Mouse (Mus musculus) embryonic facial prominence, embryonic 11.5 days (tissue): ENCODE measurements around the gene Cirbp. TPM values are rescaled to one million over a fixed set of nuclear protein-coding genes. Genes with fewer than 3 reads are reported as not detected.

Experiments used
- ATAC-seq: fragments of 200-750 bp; cut with Nextera tagmentation; replicated peaks from 2 replicates; pipeline ENCODE4 v1.8.0; 2017; ENCODE audit warnings: low read depth; ENCODE audit not compliant: insufficient number of reproducible peaks, low FRiP score, low TSS enrichment
- DNase-seq: peaks from one replicate; pipeline ENCODE4 v3.0.0-alpha.2; 2015; ENCODE audit warnings: low spot score
- H3K27ac ChIP-seq: fragments of 300-500 bp; sonication (generic); replicated peaks from 2 replicates; pipeline ENCODE4 v1.5.1; 2014; ENCODE audit warnings: mild to moderate bottlenecking, low read depth, low read length, control low read depth
- H3K27me3 ChIP-seq: fragments of 300-500 bp; sonication (generic); 2 replicates; pipeline ENCODE4 v1.6.1; 2014; ENCODE audit warnings: mild to moderate bottlenecking, low read length, moderate library complexity, mixed read lengths; ENCODE audit not compliant: control insufficient read depth, insufficient read depth
- H3K36me3 ChIP-seq: fragments of 300-500 bp; sonication (generic); replicated peaks from 2 replicates; pipeline ENCODE4 v1.6.1; 2014; ENCODE audit warnings: low read depth, mild to moderate bottlenecking, low read length, moderate library complexity, mixed read lengths; ENCODE audit not compliant: control insufficient read depth, insufficient read depth
- H3K4me1 ChIP-seq: fragments of 300-500 bp; sonication (generic); 2 replicates; pipeline ENCODE4 v1.6.1; 2014; ENCODE audit warnings: low read length, mixed read lengths; ENCODE audit not compliant: control insufficient read depth, insufficient read depth
- H3K4me2 ChIP-seq: fragments of 300-500 bp; sonication (generic); 2 replicates; pipeline ENCODE4 v1.6.1; 2014; ENCODE audit warnings: low read depth, mild to moderate bottlenecking, control low read depth, low read length, moderate library complexity
- H3K4me3 ChIP-seq: fragments of 300-500 bp; sonication (generic); 2 replicates; pipeline ENCODE4 v1.5.1; 2014; ENCODE audit warnings: low read depth, low read length, control low read depth
- H3K9ac ChIP-seq: fragments of 300-500 bp; sonication (generic); replicated peaks from 2 replicates; pipeline ENCODE4 v1.6.1; 2014; ENCODE audit warnings: mild to moderate bottlenecking, control low read depth, low read length
- H3K9me3 ChIP-seq: fragments of 300-500 bp; sonication (generic); replicated peaks from 2 replicates; pipeline ENCODE4 v1.6.1; 2016; ENCODE audit warnings: mild to moderate bottlenecking, low read length, inconsistent platforms, mixed read lengths; ENCODE audit not compliant: control insufficient read depth
- WGBS: fragments of 180-500 bp; shearing (Covaris S2); extraction: QIAGEN DNeasy Blood & Tissue Kit; methylation state at CpG from one replicate; pipeline ENCODE4 v1.1.7; 2014; 5-methylcytosine and 5-hydroxymethylcytosine counted together
- polyA plus RNA-seq: library from polyadenylated mRNA; unstranded; fragments of >200 nt; fragmentation: Nextera tagmentation; extraction: Ambion mirVana; gene quantifications from 2 replicates; pipeline ENCODE4 v1.2.1, GENCODE M21; 2014

The Cirbp gene
- polyA plus RNA-seq, 1 experiment from 2014 or later: 77.8 TPM

GRCm38 (mm10) chr10:80123932-80124562 lies 41.7 kb upstream of the Cirbp start:
- Histone ChIP-seq H3K4me2 (no peak overlapping the region), H3K27me3 (no peaks in the 10 kb centered on the region), H3K9me3 (no peaks in the 10 kb centered on the region), H3K27ac (no peak overlapping the region), H3K4me1 (no peaks in the 10 kb centered on the region), H3K4me3 (no peak overlapping the region), H3K36me3 (peaks cover 14% of the 10 kb centered on the region), H3K9ac (no peak overlapping the region)
- ATAC-seq (no peak), DNase-seq (no peak)
- 90% methylated on average over 9 of the region's 9 CpGs for WGBS

- no peak for DNase-seq
- H3K27ac ChIP-seq: no peak overlapping the region
- H3K4me3 ChIP-seq: no peak overlapping the region
- H3K9ac ChIP-seq: no peak overlapping the region
- H3K27me3 ChIP-seq: no peaks in the 10 kb centered on the region
- peaks cover 20% of the 10 kb centered on the region for H3K36me3 ChIP-seq
- H3K4me1 ChIP-seq: peaks cover 11% of the 10 kb centered on the region; the same call in 1 of the 2 replicates
- WGBS: 96% methylated on average over 8 of the region's 8 CpGs
- H3K9me3 ChIP-seq: no peaks in the 10 kb centered on the region
- no peak overlapping the region for H3K4me2 ChIP-seq
- ATAC-seq: no peak
These were observed 37.9 kb upstream of the Cirbp start for GRCm38 (mm10) chr10:80127920-80128319.

- no peak overlapping the region for H3K4me3 ChIP-seq
- peaks cover 17% of the 10 kb centered on the region for H3K36me3 ChIP-seq
- DNase-seq (no peak), ATAC-seq (no peak)
- no peaks in the 10 kb centered on the region for H3K27me3 ChIP-seq
- peaks cover 11% of the 10 kb centered on the region; the same call in 1 of the 2 replicates for H3K4me1 ChIP-seq
- WGBS: 95% methylated on average over 9 of the region's 9 CpGs
- no peak overlapping the region for H3K9ac ChIP-seq
- no peaks in the 10 kb centered on the region for H3K9me3 ChIP-seq
- no peak overlapping the region for H3K27ac ChIP-seq
- no peak overlapping the region for H3K4me2 ChIP-seq
These were observed 35.9 kb upstream of the Cirbp start for GRCm38 (mm10) chr10:80129846-80130245.

- Histone ChIP-seq H3K9me3 (no peaks in the 10 kb centered on the region), H3K4me2 (no peak overlapping the region), H3K4me3 (no peak overlapping the region), H3K9ac (no peak overlapping the region), H3K27ac (no peak overlapping the region), H3K36me3 (peaks cover 17% of the 10 kb centered on the region), H3K27me3 (no peaks in the 10 kb centered on the region), H3K4me1 (peaks cover 11% of the 10 kb centered on the region; the same call in 1 of the 2 replicates)
- 85% methylated on average over 18 of the region's 18 CpGs for WGBS
- DNase-seq: no peak
- ATAC-seq: peak; percentile 2; the same call in 1 of the 2 replicates
These were observed 35.3 kb upstream of the Cirbp start for GRCm38 (mm10) chr10:80130403-80131031.

- Histone ChIP-seq H3K27ac (no peak overlapping the region), H3K9me3 (no peaks in the 10 kb centered on the region), H3K4me2 (peak overlapping the region; percentile 41), H3K4me3 (peak overlapping the region; percentile 17; the same call in 1 of the 2 replicates), H3K27me3 (peaks cover 3% of the 10 kb centered on the region), H3K4me1 (peaks cover 11% of the 10 kb centered on the region; the same call in 1 of the 2 replicates), H3K36me3 (peaks cover 13% of the 10 kb centered on the region), H3K9ac (peak overlapping the region; percentile 18; the same call in 1 of the 2 replicates)
- ATAC-seq (peak; percentile 58), DNase-seq (peak; percentile 66)
- 10% methylated on average over 53 of the region's 55 CpGs for WGBS
These were observed 34.4 kb upstream of the Cirbp start for GRCm38 (mm10) chr10:80131316-80131951.

- DNase-seq: peak; percentile 26
- H3K36me3 ChIP-seq: peaks cover 13% of the 10 kb centered on the region
- peaks cover 11% of the 10 kb centered on the region for H3K4me1 ChIP-seq
- no peak; the same call in 1 of the 2 replicates for ATAC-seq
- peak overlapping the region; percentile 18; the same call in 1 of the 2 replicates for H3K9ac ChIP-seq
- H3K4me3 ChIP-seq: peak overlapping the region; percentile 17; the same call in 1 of the 2 replicates
- no peak overlapping the region for H3K27ac ChIP-seq
- 31% methylated on average over 27 of the region's 27 CpGs for WGBS
- no peaks in the 10 kb centered on the region for H3K9me3 ChIP-seq
- H3K27me3 ChIP-seq: peaks cover 8% of the 10 kb centered on the region
- peak overlapping the region; percentile 41 for H3K4me2 ChIP-seq
These were observed 33.8 kb upstream of the Cirbp start for GRCm38 (mm10) chr10:80131952-80132350.

- Histone ChIP-seq H3K9me3 (no peaks in the 10 kb centered on the region), H3K4me3 (no peak overlapping the region), H3K36me3 (peaks cover 10% of the 10 kb centered on the region), H3K27ac (no peak overlapping the region), H3K9ac (no peak overlapping the region), H3K4me2 (no peak overlapping the region), H3K27me3 (peaks cover 17% of the 10 kb centered on the region), H3K4me1 (peaks cover 20% of the 10 kb centered on the region)
- ATAC-seq (no peak), DNase-seq (no peak)
- 83% methylated on average over 8 of the region's 8 CpGs for WGBS
These were observed 32.4 kb upstream of the Cirbp start for GRCm38 (mm10) chr10:80133226-80133849.
